Mouse (Mus musculus) intestine, postnatal 0 days (tissue): ENCODE data around the gene Srprb. TPM values are rescaled to one million over a fixed set of nuclear protein-coding genes. Genes with fewer than 3 reads are reported as not detected.

Experiments
- ATAC-seq: fragments of 200-750 bp; cut with Nextera tagmentation; 2 replicates; pipeline ENCODE4 v1.8.0; 2017; ENCODE audit warnings: mild to moderate bottlenecking, moderate TSS enrichment, moderate library complexity
- H3K27ac ChIP-seq: fragments of 300-500 bp; sonication (generic); 2 replicates; pipeline ENCODE4 v1.5.1; 2014; ENCODE audit warnings: mild to moderate bottlenecking, low read depth, low read length, moderate library complexity
- H3K27me3 ChIP-seq: fragments of 300-500 bp; sonication (generic); replicated peaks from 2 replicates; pipeline ENCODE4 v1.6.1; 2014; ENCODE audit warnings: low read length, mixed read lengths; ENCODE audit not compliant: control insufficient read depth, insufficient read depth
- H3K36me3 ChIP-seq: fragments of 300-500 bp; sonication (generic); 2 replicates; pipeline ENCODE4 v1.6.1; 2014; ENCODE audit warnings: mild to moderate bottlenecking, moderate library complexity; ENCODE audit not compliant: control insufficient read depth, insufficient read depth
- H3K4me1 ChIP-seq: fragments of 300-500 bp; sonication (generic); replicated peaks from 2 replicates; pipeline ENCODE4 v1.6.1; 2014; ENCODE audit warnings: antibody characterized with exemption, low read length, mixed read lengths; ENCODE audit not compliant: control insufficient read depth, insufficient read depth
- H3K4me2 ChIP-seq: fragments of 300-500 bp; sonication (generic); replicated peaks from 2 replicates; pipeline ENCODE4 v1.6.1; 2014; ENCODE audit warnings: low read depth, mild to moderate bottlenecking, moderate library complexity
- H3K4me3 ChIP-seq: fragments of 300-500 bp; sonication (generic); 2 replicates; pipeline ENCODE4 v1.5.1; 2014; ENCODE audit warnings: low read depth, low read length
- H3K9ac ChIP-seq: fragments of 300-500 bp; sonication (generic); 2 replicates; pipeline ENCODE4 v1.6.1; 2014; ENCODE audit warnings: mild to moderate bottlenecking, low read depth, low read length
- H3K9me3 ChIP-seq: fragments of 300-500 bp; sonication (generic); 2 replicates; pipeline ENCODE4 v1.6.1; 2016; ENCODE audit warnings: mixed run types; ENCODE audit not compliant: control insufficient read depth
- CTCF ChIP-seq: sonication (generic); IDR thresholded peaks from 2 replicates; pipeline ENCODE4 v1.5.1; 2016; ENCODE audit warnings: low read depth, mild to moderate bottlenecking, control low read depth, antibody characterized with exemption, moderate library complexity
- WGBS: fragments of 180-500 bp; shearing (Covaris S2); extraction: QIAGEN DNeasy Blood & Tissue Kit; methylation state at CpG from one replicate; pipeline ENCODE4 v1.1.7; 2014; 5-methylcytosine and 5-hydroxymethylcytosine counted together
- polyA plus RNA-seq: library from polyadenylated mRNA; unstranded; fragments of >200 nt; fragmentation: Nextera tagmentation; extraction: Ambion mirVana; gene quantifications from 2 replicates; pipeline ENCODE4 v1.2.1, GENCODE M21; 2015

Gene Srprb
- polyA plus RNA-seq, 1 experiment from 2014 or later: 21.4 TPM

DNA sequence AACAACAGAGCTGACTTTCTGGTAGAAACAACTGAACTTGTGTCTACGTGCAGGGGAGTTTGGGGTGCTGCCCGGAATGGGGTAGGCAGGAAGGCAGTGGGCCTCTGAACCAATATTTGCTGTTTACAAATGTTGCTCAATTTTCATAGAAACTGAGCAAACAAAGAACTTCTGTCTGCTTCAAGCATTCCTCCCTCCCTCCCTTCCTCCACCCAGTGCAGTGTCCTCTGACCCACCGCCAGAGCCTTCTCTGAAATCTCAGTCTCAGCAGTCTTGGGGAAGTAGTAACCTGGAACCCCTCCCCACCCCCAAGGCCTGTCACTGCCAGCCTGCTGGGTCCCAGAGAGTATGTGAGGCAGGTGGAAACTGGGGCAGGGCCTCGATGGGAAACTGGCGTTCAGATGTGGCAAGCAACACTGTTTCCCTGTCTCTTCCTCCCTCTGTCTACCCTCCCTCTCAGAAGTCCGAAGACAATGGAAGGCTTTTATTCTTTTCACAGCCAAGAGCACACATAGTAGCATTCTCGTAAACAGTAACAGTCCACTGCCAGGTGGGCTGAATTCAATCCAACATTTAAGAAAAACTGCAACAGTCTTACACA lies 32.7 kb upstream of the Srprb start:
- WGBS: 37% methylated on average over 7 of the region's 7 CpGs
- Histone ChIP-seq H3K27ac (no peak overlapping the region), H3K9me3 (no peaks in the 10 kb centered on the region), H3K4me1 (peaks cover 6% of the 10 kb centered on the region; the same call in 1 of the 2 replicates), H3K4me3 (no peak overlapping the region), H3K36me3 (no peaks in the 10 kb centered on the region), H3K27me3 (no peaks in the 10 kb centered on the region), H3K4me2 (no peak overlapping the region), H3K9ac (no peak overlapping the region)
- TF ChIP-seq CTCF: no peak
- peak; percentile 20; the same call in 1 of the 2 replicates for ATAC-seq

DNA sequence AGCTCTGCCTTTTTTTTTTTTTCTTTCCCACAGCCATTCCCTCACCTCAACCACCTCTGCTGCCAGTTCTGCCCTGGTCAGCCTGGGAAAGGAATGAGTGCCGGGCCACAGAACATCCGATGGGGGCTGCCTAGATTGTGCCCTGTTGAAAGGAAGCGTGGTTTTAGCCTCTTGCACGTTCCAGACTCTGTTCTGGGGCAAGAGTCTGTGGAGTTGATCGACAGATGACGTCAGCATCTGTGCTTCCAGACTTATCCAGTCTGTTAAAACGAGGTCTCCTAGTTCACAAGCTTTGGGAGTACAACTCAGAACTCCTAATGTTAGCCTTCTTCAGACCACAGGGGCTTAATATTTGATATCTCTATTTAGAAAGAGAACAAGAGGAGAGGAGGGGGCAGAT lies 32.1 kb upstream of the Srprb start:
- no peak for ATAC-seq
- no peak overlapping the region for H3K27ac ChIP-seq
- WGBS: 66% methylated on average over 7 of the region's 7 CpGs

DNA sequence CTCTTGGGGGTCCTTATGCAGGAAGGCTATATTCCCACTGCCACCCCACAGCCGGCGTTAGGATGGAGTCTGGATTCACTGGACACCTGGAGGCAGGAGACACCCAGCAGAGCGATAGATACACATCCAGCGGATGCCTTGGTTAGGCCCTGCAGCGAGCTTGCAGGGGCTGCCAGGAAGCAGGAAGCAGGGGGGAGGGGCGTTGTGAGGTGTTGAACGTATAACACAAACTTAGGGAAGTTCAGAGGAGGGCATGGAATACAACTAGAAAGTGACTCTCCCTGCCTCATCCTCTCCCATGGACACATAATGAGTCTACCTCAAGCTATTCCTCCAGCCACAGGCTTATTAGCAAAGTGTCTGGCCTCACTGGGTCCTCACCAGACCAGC lies 31.1 kb upstream of the Srprb start:
- peaks cover 6% of the 10 kb centered on the region; the same call in 1 of the 2 replicates for H3K4me1 ChIP-seq
- 0 out of 2 replicates have a peak overlapping the region, but pooled peaks have one; percentile 3 for H3K9ac ChIP-seq
- no peak overlapping the region for H3K4me2 ChIP-seq
- no peak for ATAC-seq
- no peak overlapping the region for H3K27ac ChIP-seq
- H3K9me3 ChIP-seq: no peaks in the 10 kb centered on the region
- no peaks in the 10 kb centered on the region for H3K27me3 ChIP-seq
- 60% methylated on average over 7 of the region's 7 CpGs for WGBS
- H3K36me3 ChIP-seq: no peaks in the 10 kb centered on the region
- TF ChIP-seq CTCF: no peak
- no peak overlapping the region for H3K4me3 ChIP-seq

More for the DNA sequence above, 32.1 kb upstream of the Srprb start:
- Histone ChIP-seq H3K9ac (no peak overlapping the region), H3K36me3 (no peaks in the 10 kb centered on the region), H3K27me3 (no peaks in the 10 kb centered on the region), H3K9me3 (no peaks in the 10 kb centered on the region), H3K4me1 (peaks cover 6% of the 10 kb centered on the region; the same call in 1 of the 2 replicates), H3K4me2 (no peak overlapping the region), H3K4me3 (no peak overlapping the region)
- no peak for TF ChIP-seq CTCF

DNA sequence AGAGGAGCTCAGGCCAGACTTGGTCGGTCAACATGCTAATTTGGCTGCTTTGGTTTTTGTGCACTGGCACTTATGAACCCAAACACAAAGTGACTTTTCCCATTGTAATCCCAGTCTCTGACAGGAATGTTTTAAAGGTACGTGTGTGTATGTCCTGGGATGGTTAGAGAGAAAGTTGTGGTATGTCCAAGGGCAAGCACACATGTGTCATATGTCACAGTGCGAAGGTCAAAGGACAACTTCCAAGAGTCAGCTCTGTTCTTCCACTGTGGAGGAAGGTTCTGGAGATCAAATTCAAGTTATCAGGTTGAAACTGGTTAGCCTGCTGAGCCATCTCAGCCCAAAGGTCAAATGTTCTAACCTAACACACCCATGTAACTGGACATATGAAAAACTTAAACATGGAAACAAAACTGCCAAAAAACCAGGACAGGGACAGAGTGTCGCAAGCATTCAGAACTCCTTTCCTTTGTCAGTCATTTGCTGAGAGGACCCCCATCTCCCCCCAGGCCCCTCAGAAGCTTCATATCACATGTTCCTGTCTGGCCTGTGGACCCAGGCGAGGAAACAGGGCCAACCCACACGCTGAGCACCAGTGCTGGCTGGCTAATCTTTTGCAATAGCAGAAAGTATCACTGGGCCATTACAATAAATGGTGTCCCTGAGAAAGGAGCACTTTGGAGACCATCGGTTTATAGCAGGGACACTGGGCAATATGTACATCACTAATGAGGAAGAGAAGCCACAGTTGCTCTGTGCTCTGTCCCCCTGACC lies 30.5 kb upstream of the Srprb start:
- peaks cover 6% of the 10 kb centered on the region; the same call in 1 of the 2 replicates for H3K4me1 ChIP-seq
- no peak for TF ChIP-seq CTCF
- H3K27me3 ChIP-seq: no peaks in the 10 kb centered on the region
- H3K9ac ChIP-seq: 0 out of 2 replicates have a peak overlapping the region, but pooled peaks have one; percentile 3
- no peak overlapping the region for H3K4me3 ChIP-seq
- H3K9me3 ChIP-seq: no peaks in the 10 kb centered on the region
- ATAC-seq: no peak
- H3K4me2 ChIP-seq: no peak overlapping the region
- H3K36me3 ChIP-seq: no peaks in the 10 kb centered on the region
- 81% methylated on average over 7 of the region's 7 CpGs for WGBS
- H3K27ac ChIP-seq: no peak overlapping the region

DNA sequence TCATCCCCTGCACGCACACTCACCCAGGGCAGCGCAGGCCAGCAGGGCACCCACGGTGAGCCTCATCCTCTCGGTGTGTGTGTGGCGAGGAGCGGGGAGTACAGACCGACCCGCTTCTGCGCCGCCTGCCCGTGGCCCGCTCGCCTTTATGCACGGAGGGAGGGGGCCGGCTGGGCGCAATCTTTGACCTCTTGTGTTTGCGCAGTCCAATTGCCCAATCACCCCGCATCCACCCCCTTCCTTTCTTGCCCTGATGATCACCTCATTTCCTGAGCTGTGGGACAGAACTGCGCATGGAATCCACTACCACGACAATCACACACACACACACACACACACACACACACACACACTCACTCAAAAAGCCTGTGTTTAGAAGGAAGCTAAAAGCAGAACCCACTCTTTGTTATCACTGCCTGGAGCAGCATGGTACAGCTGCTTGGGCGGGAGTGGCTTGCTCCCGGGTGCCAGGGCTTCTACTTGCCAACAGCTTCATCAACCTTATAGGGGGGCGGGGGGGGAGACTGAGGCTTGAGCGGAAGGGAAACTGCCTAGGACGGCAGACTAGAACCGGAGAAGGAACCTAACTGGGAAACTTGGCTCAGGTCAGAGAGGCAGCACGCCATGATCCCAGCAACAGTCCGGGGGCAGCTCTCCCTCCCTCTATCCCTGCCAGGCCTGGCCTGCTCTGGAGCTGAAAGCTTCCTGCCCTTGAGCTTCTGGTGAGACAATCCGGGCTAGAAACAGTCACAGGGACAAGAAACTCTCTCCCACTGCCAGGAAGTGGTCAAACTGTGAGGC lies 28.4 kb upstream of the Srprb start, which contains the start of the genes Gm20425 and Trf:
Gm20425 (minus strand) TSS at position 157 of the 801 bp plus-strand sequence.
Trf (minus strand) TSS at position 294 of the 801 bp plus-strand sequence.
- TF ChIP-seq CTCF: no peak
- peaks cover 6% of the 10 kb centered on the region; the same call in 1 of the 2 replicates for H3K4me1 ChIP-seq
- no peaks in the 10 kb centered on the region for H3K36me3 ChIP-seq
- H3K27ac ChIP-seq: peak within 1 kb of the TSS; percentile 41; the same call in 1 of the 2 replicates
- H3K27me3 ChIP-seq: no peaks in the 10 kb centered on the region
- WGBS: 26% methylated on average over 28 of the region's 29 CpGs
- peak; percentile 63 for ATAC-seq
- H3K4me2 ChIP-seq: peak within 1 kb of the TSS; percentile 65
- H3K4me3 ChIP-seq: peak within 1 kb of the TSS; percentile 27
- no peaks in the 10 kb centered on the region for H3K9me3 ChIP-seq
- 0 out of 2 replicates have a peak within 1 kb of the TSS, but pooled peaks have one; percentile 17 for H3K9ac ChIP-seq
